Mouse (Mus musculus) neural tube, embryonic 13.5 days (tissue): ENCODE results near the gene Fermt1. TPM values are rescaled to one million over a fixed set of nuclear protein-coding genes. Genes with fewer than 3 reads are reported as not detected.

Source experiments
- ATAC-seq: fragments of 200-750 bp; cut with Nextera tagmentation; 2 replicates; pipeline ENCODE4 v1.8.0; 2017; ENCODE audit warnings: low read depth, mild to moderate bottlenecking, moderate TSS enrichment, moderate library complexity
- H3K27ac ChIP-seq: fragments of 300-500 bp; sonication (generic); replicated peaks from 2 replicates; pipeline ENCODE4 v1.5.1; 2015; ENCODE audit warnings: moderate library complexity, mild to moderate bottlenecking, inconsistent platforms
- H3K27me3 ChIP-seq: fragments of 300-500 bp; sonication (generic); 2 replicates; pipeline ENCODE4 v1.6.1; 2015; ENCODE audit warnings: mild to moderate bottlenecking, inconsistent platforms
- H3K36me3 ChIP-seq: fragments of 300-500 bp; sonication (generic); 2 replicates; pipeline ENCODE4 v1.6.1; 2015; ENCODE audit warnings: mild to moderate bottlenecking, inconsistent platforms
- H3K4me1 ChIP-seq: fragments of 300-500 bp; sonication (generic); replicated peaks from 2 replicates; pipeline ENCODE4 v1.6.1; 2015; ENCODE audit warnings: inconsistent platforms
- H3K4me2 ChIP-seq: fragments of 300-500 bp; sonication (generic); 2 replicates; pipeline ENCODE4 v1.6.1; 2015; ENCODE audit warnings: inconsistent platforms, mild to moderate bottlenecking, moderate library complexity
- H3K4me3 ChIP-seq: fragments of 300-500 bp; sonication (generic); 2 replicates; pipeline ENCODE4 v1.5.1; 2015; ENCODE audit warnings: mild to moderate bottlenecking, inconsistent platforms
- H3K9ac ChIP-seq: fragments of 300-500 bp; sonication (generic); 2 replicates; pipeline ENCODE4 v1.6.1; 2015; ENCODE audit warnings: moderate library complexity, mild to moderate bottlenecking, inconsistent platforms
- H3K9me3 ChIP-seq: fragments of 300-500 bp; sonication (generic); 2 replicates; pipeline ENCODE4 v1.6.1; 2016; ENCODE audit warnings: inconsistent platforms
- WGBS: fragments of 180-500 bp; shearing (Covaris S2); methylation state at CpG from one replicate; pipeline ENCODE4 v1.1.7; 2015; 5-methylcytosine and 5-hydroxymethylcytosine counted together
- polyA plus RNA-seq: library from polyadenylated mRNA; unstranded; fragments of >200 nt; fragmentation: Nextera tagmentation; extraction: Ambion mirVana; gene quantifications from 2 replicates; pipeline ENCODE4 v1.2.1, GENCODE M21; 2015

Fermt1 gene
- 0.65 TPM in 1 of 2 replicates, not detected in the other for polyA plus RNA-seq

DNA sequence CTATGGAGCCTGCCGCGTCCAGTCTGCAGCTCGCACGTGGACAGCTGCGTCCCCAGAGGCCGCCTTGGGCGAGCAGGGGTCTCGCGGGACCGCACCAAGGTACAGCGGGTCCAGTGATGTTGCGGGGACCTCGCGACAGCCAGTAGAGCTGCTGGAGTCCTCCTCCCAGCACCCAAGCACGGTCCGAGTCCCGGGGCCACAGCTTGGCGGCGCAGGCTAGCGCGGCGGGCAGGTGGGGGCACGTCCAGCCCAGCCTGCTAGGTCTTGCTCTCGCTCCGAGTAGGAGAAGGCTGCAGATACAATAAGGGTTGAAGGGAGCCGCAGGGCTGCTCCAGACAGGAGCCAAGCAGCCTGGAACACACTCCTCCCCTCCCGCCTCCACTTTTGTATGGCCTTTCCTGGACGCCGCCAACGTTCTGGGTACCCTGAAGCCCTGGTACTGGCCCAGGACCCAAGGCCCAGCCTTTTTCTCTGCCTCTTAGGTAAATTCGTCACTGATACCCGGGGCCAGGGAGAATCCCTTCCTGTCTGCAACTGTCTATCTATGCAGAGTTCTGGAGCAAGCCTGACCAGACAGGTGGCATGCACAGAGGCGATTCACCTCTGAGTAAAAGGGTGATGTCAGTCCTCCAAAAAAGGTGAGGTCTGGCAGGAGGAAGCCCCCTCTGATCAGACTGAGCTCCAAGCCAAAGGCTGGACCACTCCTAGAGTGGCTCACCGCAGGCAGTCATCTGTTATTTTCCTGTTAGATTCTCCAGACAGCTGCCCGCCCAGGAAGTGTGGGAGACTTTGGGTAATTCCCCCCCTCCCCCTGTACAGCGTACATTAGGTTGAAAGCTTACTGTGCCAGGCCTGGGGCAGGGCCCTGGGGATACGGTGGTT, at the start of gene Fermt1:
Fermt1 (minus strand) TSS at position 581 of the 882 bp plus-strand sequence.
- peak within 1 kb of the TSS; percentile 41 for H3K4me3 ChIP-seq
- no peaks in the 10 kb centered on the region for H3K9me3 ChIP-seq
- H3K4me2 ChIP-seq: peak within 1 kb of the TSS; percentile 75
- peak within 1 kb of the TSS; percentile 61 for H3K9ac ChIP-seq
- peak; percentile 82 for ATAC-seq
- H3K4me1 ChIP-seq: peaks cover 15% of the 10 kb centered on the region
- no peak within 1 kb of the TSS for H3K27ac ChIP-seq
- 2% methylated on average over 37 of the region's 37 CpGs for WGBS
- H3K27me3 ChIP-seq: peaks cover 54% of the 10 kb centered on the region
- no peaks in the 10 kb centered on the region for H3K36me3 ChIP-seq

DNA sequence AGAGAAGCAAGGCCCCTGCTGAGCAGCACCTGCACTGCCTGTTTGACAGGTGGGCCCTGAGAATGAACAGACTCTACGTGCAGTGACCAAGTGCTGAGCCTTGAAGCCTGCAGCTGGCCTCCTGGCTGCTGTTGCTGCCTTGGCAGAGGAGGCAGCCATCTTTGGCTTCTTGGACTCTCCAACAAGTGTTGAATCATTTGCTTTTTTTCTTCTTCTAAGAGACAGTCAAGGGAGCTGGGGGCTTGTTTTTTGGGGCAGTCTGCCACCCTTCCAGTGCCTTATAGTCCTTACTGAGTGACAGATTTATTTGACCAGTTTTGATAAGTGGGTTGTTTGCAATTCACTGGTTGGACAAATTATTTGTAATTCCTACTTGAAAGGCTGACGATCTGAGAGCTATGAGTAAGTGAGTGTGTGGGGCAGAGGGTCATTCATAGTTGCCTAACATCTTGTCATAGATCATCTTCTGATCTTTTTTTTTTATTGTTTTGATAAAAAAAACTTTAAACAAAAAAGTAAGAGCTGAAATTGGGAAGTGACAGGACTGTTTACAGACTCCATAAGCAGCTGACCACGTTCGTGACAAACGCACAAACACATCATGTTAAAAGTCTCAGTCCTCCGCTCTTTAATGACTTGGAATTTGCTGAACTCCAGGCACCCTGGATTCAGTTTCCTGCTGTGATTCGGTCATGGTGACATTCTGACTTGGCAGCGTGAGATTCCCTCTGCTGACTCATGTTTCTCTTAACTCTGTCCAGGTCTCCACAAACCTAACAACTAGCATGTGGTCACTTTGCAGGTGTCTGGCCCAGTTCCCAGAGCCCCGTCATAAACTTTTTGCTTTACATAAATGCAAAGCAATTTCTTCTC, 47.2 kb upstream of the Fermt1 start:
- Histone ChIP-seq H3K9ac (no peak overlapping the region), H3K4me3 (no peak overlapping the region), H3K27me3 (no peaks in the 10 kb centered on the region), H3K4me1 (no peaks in the 10 kb centered on the region; the same call in 1 of the 2 replicates), H3K27ac (no peak overlapping the region), H3K9me3 (no peaks in the 10 kb centered on the region), H3K4me2 (no peak overlapping the region), H3K36me3 (no peaks in the 10 kb centered on the region)
- no peak for ATAC-seq
- 79% methylated on average over 9 of the region's 9 CpGs for WGBS

DNA sequence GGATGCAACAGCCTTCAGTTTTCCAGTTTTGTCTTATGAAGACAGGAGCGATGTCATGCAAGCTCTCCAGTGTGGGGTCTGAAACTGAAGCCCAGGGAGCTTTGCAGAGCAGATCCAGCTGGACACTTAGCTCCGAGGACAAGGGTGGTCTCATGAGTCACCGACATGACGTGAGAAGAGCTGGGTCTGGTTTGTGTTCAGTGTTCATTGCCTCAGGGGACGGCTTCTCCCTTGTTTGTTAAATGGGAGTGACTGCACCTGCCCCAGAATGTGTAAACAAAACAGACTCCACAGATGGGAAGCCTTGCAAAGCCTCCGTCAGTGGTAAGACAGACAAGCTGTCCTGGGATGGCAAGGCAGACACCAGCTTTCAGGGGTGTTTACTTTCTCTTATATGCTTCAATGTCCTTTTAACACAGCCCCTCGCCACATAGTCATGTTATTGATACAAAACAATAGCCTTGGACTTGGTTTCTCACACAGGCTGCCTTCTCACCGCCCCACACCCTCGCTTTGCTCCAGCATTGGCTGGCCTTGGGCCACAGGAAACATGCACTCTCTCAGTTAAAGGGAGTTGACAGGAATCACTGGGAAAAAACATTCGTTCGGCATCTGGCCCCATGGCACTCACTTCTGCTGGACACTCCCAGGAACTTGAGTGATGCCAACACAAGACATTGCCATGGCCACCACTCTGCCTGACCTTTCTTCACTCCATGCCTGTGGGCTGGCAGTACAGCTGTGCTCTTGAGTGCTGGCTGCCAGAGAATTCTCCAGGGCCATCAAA, 44.3 kb upstream of the Fermt1 start:
- Histone ChIP-seq H3K36me3 (no peaks in the 10 kb centered on the region), H3K4me3 (no peak overlapping the region), H3K4me2 (no peak overlapping the region), H3K27me3 (no peaks in the 10 kb centered on the region), H3K27ac (no peak overlapping the region), H3K9me3 (no peaks in the 10 kb centered on the region), H3K9ac (no peak overlapping the region), H3K4me1 (no peaks in the 10 kb centered on the region; the same call in 1 of the 2 replicates)
- whole genome bisulfite sequencing: 75% methylated on average over 11 of the region's 11 CpGs
- no peak for ATAC-seq

DNA sequence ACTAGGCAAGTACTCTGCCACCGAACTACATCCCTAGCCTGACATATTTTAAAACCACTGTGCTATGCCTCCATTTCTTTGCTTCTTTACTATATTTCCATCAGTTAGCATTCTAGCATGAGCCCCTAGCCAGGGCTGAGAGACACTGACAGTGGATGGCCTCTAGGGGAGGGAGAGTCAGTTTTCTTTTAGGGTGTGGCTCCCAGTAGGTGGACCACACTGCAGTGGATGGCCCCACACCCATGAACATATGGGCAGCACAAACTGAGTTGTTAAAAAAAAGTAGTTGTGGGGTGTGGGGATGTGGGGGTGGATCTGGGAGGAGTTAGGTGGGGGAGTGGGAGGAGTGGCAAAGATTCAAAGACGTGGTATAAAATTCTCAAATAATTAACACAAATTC, 27.6 kb upstream of the Fermt1 start:
- no peaks in the 10 kb centered on the region for H3K36me3 ChIP-seq
- H3K27ac ChIP-seq: no peak overlapping the region
- H3K4me2 ChIP-seq: no peak overlapping the region
- no peaks in the 10 kb centered on the region for H3K9me3 ChIP-seq
- no peak for ATAC-seq
- no peak overlapping the region for H3K9ac ChIP-seq
- H3K4me3 ChIP-seq: no peak overlapping the region
- H3K27me3 ChIP-seq: no peaks in the 10 kb centered on the region
- 91% methylated on average over 2 of the region's 2 CpGs for WGBS
- no peaks in the 10 kb centered on the region for H3K4me1 ChIP-seq

DNA sequence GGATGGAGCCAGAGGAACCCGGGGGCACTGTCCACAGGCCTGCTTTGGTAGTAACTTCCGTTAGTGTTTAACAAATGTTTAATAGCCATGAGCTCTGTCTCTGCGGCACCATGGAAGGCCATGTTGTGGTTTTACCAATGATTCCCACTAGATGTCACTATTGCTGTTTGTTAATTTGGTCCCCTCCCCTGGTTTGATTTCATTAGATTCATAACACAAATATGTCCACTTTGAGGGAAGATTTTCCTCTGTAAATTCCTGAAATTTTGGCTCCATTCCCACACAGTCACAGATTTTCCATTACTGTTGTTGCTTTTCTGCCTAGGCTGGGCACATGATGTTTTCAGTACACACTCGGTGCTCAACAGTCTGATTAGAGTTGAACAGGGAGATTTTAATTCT, 25.1 kb upstream of the Fermt1 start:
- WGBS: 37% methylated on average over 4 of the region's 4 CpGs

DNA sequence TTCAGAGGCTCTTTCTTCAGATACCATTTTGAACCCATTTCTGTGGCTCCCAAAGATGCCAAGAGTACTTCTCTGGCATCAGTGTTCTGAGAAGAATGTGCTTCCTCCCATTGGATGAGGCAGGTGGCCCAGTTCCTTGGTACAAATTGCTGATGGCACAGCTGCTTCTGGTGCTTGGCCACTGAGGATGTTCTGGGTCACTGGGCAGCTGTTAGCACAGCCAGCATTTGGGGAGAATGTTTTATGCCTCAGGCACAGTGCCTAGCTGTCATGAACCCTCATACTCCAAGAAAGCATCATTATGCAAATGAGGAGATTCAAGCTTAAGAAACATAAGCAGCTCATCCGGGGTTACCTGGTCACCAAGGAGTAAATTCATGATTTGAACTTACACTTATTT, 12.1 kb upstream of the Fermt1 start:
- WGBS: 72% methylated on average over 1 of the region's 1 CpGs
- Histone ChIP-seq H3K4me1 (no peaks in the 10 kb centered on the region), H3K4me3 (no peak overlapping the region), H3K27me3 (no peaks in the 10 kb centered on the region), H3K9me3 (no peaks in the 10 kb centered on the region), H3K9ac (no peak overlapping the region), H3K4me2 (no peak overlapping the region), H3K27ac (no peak overlapping the region), H3K36me3 (no peaks in the 10 kb centered on the region)
- no peak for ATAC-seq

More for the DNA sequence above, 25.1 kb upstream of the Fermt1 start:
- Histone ChIP-seq H3K4me3 (no peak overlapping the region), H3K4me2 (no peak overlapping the region), H3K27ac (no peak overlapping the region), H3K4me1 (no peaks in the 10 kb centered on the region), H3K36me3 (no peaks in the 10 kb centered on the region), H3K9me3 (no peaks in the 10 kb centered on the region), H3K27me3 (no peaks in the 10 kb centered on the region), H3K9ac (no peak overlapping the region)
- ATAC-seq: no peak

DNA sequence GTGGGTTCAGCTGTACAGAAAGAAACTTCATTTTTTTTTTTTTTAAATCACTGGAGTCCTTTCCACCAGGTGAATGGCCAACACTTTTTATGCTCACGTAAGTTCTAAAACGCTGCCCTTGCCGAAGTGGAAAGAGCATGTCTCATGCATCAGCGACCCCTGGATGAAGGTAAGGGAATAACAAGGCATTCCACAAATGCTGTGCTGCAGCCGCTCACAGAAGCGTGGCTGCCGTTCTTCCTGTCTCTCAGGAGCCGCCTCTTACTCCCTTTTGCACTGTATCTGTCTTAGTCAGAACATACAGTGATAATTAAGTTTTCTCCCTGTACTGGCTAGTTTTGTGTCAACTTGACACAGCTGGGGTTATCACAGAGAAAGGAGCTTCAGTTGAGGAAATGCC, 6.5 kb upstream of the Fermt1 start:
- WGBS: 3% methylated on average over 8 of the region's 8 CpGs
- Histone ChIP-seq H3K9me3 (no peaks in the 10 kb centered on the region), H3K36me3 (no peaks in the 10 kb centered on the region), H3K9ac (no peak overlapping the region), H3K27ac (no peak overlapping the region), H3K27me3 (peaks cover 8% of the 10 kb centered on the region), H3K4me3 (no peak overlapping the region), H3K4me2 (no peak overlapping the region), H3K4me1 (no peaks in the 10 kb centered on the region)
- no peak for ATAC-seq

DNA sequence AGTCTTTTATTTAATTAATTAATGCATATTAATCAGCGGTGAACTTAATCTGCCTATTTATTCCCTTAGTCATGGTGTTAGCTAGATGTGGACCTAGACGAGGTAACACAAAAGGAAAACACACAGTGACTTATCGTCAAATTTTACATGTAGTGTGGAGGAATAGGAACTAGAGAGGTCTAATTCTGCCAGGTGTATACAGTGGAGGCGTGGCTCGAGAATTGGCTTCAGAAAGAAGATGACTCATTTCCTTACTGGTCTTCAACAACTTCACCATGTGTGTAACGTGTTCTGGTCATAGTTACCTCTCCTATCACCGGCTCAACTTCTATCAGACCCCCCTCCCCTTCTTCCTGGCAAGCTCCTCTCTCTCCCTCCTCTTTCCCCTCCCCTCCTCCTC, 2.5 kb upstream of the Fermt1 start:
- WGBS: 84% methylated on average over 7 of the region's 7 CpGs
- Histone ChIP-seq H3K27ac (no peak overlapping the region), H3K4me3 (no peak overlapping the region), H3K4me1 (peaks cover 15% of the 10 kb centered on the region), H3K9me3 (no peaks in the 10 kb centered on the region), H3K9ac (no peak overlapping the region), H3K27me3 (peaks cover 48% of the 10 kb centered on the region), H3K36me3 (no peaks in the 10 kb centered on the region), H3K4me2 (no peak overlapping the region)
- no peak for ATAC-seq

DNA sequence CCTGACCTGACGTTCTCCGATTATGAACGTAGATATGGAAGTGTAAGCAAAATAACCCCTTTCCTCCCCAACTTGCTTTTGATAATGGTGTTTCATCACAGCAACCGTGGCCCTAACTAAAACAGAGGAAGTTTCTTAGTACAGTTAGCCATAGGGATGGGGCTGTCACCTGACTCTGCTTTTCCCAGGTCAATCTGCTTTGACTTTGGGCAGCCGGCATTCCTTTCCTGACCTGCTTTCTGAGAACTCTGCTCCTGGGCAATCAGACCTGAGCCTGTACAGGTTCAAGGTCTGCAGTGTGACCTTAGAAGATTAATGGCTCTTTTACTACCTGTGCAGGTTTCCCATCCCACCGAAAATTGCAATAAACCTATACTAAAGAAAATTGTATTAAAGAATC, 1.3 kb upstream of the Fermt1 start:
- H3K4me1 ChIP-seq: peaks cover 15% of the 10 kb centered on the region
- H3K9me3 ChIP-seq: no peaks in the 10 kb centered on the region
- H3K27me3 ChIP-seq: peaks cover 54% of the 10 kb centered on the region
- ATAC-seq: no peak
- no peak overlapping the region for H3K27ac ChIP-seq
- H3K36me3 ChIP-seq: no peaks in the 10 kb centered on the region
- H3K9ac ChIP-seq: no peak overlapping the region
- no peak overlapping the region for H3K4me3 ChIP-seq
- 80% methylated on average over 6 of the region's 6 CpGs for WGBS
- H3K4me2 ChIP-seq: no peak overlapping the region

DNA sequence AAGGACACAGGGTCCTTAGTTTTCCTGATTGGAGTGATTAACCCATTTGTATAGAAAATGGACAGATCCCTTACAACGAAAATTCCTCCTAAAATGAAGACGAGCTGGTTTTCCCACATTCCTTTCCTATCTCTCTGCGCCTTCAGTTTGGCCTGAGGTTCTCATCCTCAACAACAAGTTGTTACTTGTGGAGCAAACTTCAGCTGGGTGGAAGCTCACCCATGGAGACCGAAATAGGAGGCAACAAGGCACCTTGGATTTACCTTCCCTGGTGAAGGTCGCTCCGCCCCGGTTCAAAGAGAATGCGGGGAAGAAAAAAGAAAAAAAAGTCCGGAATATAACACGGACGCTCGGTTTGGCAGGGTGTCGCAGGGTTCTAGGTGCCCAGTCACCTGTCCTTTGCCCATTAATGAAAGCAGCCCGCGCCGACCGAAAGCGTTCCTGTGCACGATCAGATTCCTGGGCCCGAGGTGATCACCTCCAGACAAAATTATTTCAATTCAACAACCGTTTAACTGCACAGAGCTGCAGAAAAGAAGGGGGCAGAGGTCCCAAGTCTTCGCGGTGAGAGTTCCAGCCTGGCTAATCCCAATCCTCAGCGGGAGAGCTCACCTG, 888 bp downstream of the Fermt1 start:
- Histone ChIP-seq H3K4me3 (peak overlapping the region; percentile 41), H3K27me3 (peaks cover 54% of the 10 kb centered on the region), H3K4me1 (peaks cover 15% of the 10 kb centered on the region), H3K4me2 (peak overlapping the region; percentile 75), H3K9me3 (no peaks in the 10 kb centered on the region), H3K36me3 (no peaks in the 10 kb centered on the region), H3K27ac (no peak overlapping the region), H3K9ac (peak overlapping the region; percentile 61)
- ATAC-seq: no peak
- 7% methylated on average over 24 of the region's 24 CpGs for WGBS

DNA sequence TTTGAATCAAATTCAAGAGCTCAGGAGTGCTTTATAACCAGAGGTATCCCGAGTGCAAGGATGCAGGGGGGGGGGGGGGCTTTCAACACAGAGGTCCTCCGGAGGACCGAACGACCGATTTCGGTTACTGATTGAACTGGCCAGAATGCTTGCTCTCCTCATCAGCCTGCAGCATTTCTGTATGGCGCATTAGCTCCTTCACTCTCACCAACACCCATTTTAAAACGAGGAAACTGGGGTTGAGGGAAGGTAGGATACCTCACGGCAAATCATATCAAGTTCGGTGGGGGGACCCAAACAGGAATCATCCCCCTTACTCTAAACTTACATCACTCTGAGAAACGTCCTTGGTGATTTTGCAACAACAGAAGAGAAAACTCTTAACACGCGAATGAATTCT, 1.7 kb downstream of the Fermt1 start:
- 41% methylated on average over 13 of the region's 13 CpGs for WGBS
- Histone ChIP-seq H3K4me3 (no peak overlapping the region), H3K4me2 (no peak overlapping the region), H3K9ac (no peak overlapping the region), H3K9me3 (no peaks in the 10 kb centered on the region), H3K27me3 (peaks cover 54% of the 10 kb centered on the region), H3K4me1 (peaks cover 15% of the 10 kb centered on the region), H3K36me3 (no peaks in the 10 kb centered on the region), H3K27ac (no peak overlapping the region)
- ATAC-seq: no peak
